8 mouse cellular contexts compared by ENCODE assay signal in the genomic region with DNA sequence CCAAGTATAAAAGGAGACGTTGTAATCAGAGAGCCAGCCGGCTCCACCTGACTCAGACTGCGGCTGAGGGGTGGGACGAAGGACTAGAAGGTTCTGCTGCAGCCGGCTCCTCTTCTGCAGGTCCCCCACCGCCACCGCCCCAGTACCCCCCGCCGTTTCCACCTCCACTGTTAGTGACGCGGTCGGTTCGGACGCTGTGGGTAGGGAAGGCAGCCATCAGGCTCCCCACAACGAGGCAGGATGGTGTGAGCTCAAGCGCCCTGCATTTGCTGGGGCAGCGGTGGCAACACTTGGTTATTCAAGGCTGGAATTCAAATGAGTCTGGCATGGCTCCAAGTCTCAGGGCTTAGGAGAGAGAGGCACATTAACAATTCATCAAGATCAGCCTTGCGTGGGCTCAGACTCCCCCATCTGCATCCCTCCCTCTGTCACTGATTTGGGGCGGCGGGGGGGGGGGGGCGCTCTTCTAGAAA.
A peak's percentile ranks its signal among the peaks of the same experiment; 100 is the strongest.
DNase-seq lines count a peak whose midpoint lies in the region; ATAC-seq lines count a peak whose summit lies in the region.

No protein-coding gene starts in this region.

- H3K9me3 ChIP-seq in heart, embryonic 11.5 days (replicated peaks; ENCODE audit: control insufficient read depth, low read length), result no peaks in the 10 kb centered on the region; the same call in 1 of the 2 replicates
- no peaks in the 10 kb centered on the region for H3K9me3 ChIP-seq in kidney, embryonic 15.5 days (replicated peaks)
- peaks cover 10% of the 10 kb centered on the region for H3K9me3 ChIP-seq in limb, embryonic 13.5 days
- H3K9me3 ChIP-seq in midbrain, embryonic 16.5 days (replicated peaks; ENCODE audit: control insufficient read depth, low read length, poor library complexity, severe bottlenecking), result no peaks in the 10 kb centered on the region

- DNase-seq in urinary bladder, postnatal 36 days (ENCODE audit: low spot score in 2 of 2), result peak; percentile 8 to 26
- DNase-seq in urinary bladder, postnatal 10 days (ENCODE audit: low spot score), result no peak
- peak; percentile 86 for DNase-seq in embryo, embryonic 11 days
- peak; percentile 80 for DNase-seq in telencephalon, adult 2 months (ENCODE audit: low read depth, low spot score)

- no peak overlapping the region for H3K27ac ChIP-seq in heart, embryonic 11.5 days (ENCODE audit: low read depth, low read length)
- H3K27ac ChIP-seq in kidney, embryonic 15.5 days, result peak overlapping the region; percentile 54; the same call in 1 of the 2 replicates
- peak overlapping the region; percentile 58; the same call in 1 of the 2 replicates for H3K27ac ChIP-seq in limb, embryonic 13.5 days
- H3K27ac ChIP-seq in midbrain, embryonic 16.5 days (ENCODE audit: low read length), result peak overlapping the region; percentile 98

- H3K9ac ChIP-seq in heart, embryonic 11.5 days (ENCODE audit: low read depth, low read length), result peak overlapping the region; percentile 66
- H3K9ac ChIP-seq in kidney, embryonic 15.5 days, result peak overlapping the region; percentile 43
- H3K9ac ChIP-seq in limb, embryonic 13.5 days, result peak overlapping the region; percentile 57; the same call in 1 of the 2 replicates
- peak overlapping the region; percentile 83 for H3K9ac ChIP-seq in midbrain, embryonic 16.5 days (ENCODE audit: low read depth, low read length)

- H3K4me1 ChIP-seq in heart, embryonic 11.5 days (ENCODE audit: control insufficient read depth, insufficient read depth, low read length), result peaks cover 5% of the 10 kb centered on the region
- peaks cover 20% of the 10 kb centered on the region for H3K4me1 ChIP-seq in kidney, embryonic 15.5 days
- H3K4me1 ChIP-seq in limb, embryonic 13.5 days, result peaks cover 10% of the 10 kb centered on the region
- peaks cover 26% of the 10 kb centered on the region for H3K4me1 ChIP-seq in midbrain, embryonic 16.5 days (ENCODE audit: control insufficient read depth, insufficient read depth, low read length)

- H3K27me3 ChIP-seq in heart, embryonic 11.5 days (ENCODE audit: control insufficient read depth, insufficient read depth, low read length), result peaks cover 8% of the 10 kb centered on the region
- no peaks in the 10 kb centered on the region for H3K27me3 ChIP-seq in kidney, embryonic 15.5 days
- H3K27me3 ChIP-seq in limb, embryonic 13.5 days, result peaks cover 5% of the 10 kb centered on the region
- no peaks in the 10 kb centered on the region for H3K27me3 ChIP-seq in midbrain, embryonic 16.5 days (ENCODE audit: control insufficient read depth, insufficient read depth, low read depth, low read length)

- peak overlapping the region; percentile 82 for H3K4me2 ChIP-seq in heart, embryonic 11.5 days
- H3K4me2 ChIP-seq in kidney, embryonic 15.5 days, result peak overlapping the region; percentile 91
- H3K4me2 ChIP-seq in limb, embryonic 13.5 days (replicated peaks), result peak overlapping the region; percentile 86
- peak overlapping the region; percentile 84 for H3K4me2 ChIP-seq in midbrain, embryonic 16.5 days (ENCODE audit: low read length)

- 1% methylated on average over 21 of the region's 21 CpGs for WGBS in heart, embryonic 11.5 days (ENCODE audit: insufficient replicate concordance)
- under 1% methylated on average over 21 of the region's 21 CpGs for WGBS in kidney, embryonic 15.5 days
- WGBS in limb, embryonic 13.5 days, result under 1% methylated on average over 21 of the region's 21 CpGs
- 0% methylated on average over 20 of the region's 21 CpGs for WGBS in midbrain, embryonic 16.5 days

- no peak; the same call in 1 of the 2 replicates for ATAC-seq in heart, embryonic 11.5 days (replicated peaks; ENCODE audit: insufficient number of reproducible peaks, low FRiP score, low TSS enrichment)
- peak; percentile 87 for ATAC-seq in kidney, embryonic 15.5 days (replicated peaks; ENCODE audit: low FRiP score)
- peak; percentile 81 for ATAC-seq in limb, embryonic 13.5 days (ENCODE audit: low FRiP score, low read depth)
- peak; percentile 88 for ATAC-seq in midbrain, embryonic 16.5 days

- no peaks in the 10 kb centered on the region for H3K36me3 ChIP-seq in heart, embryonic 11.5 days (ENCODE audit: control insufficient read depth, insufficient read depth, low read length)
- no peaks in the 10 kb centered on the region for H3K36me3 ChIP-seq in kidney, embryonic 15.5 days
- no peaks in the 10 kb centered on the region for H3K36me3 ChIP-seq in limb, embryonic 13.5 days
- no peaks in the 10 kb centered on the region for H3K36me3 ChIP-seq in midbrain, embryonic 16.5 days (ENCODE audit: control insufficient read depth, insufficient read depth, low read length)

- peak overlapping the region; percentile 47 for H3K4me3 ChIP-seq in heart, embryonic 11.5 days (ENCODE audit: low read depth, low read length)
- H3K4me3 ChIP-seq in kidney, embryonic 15.5 days (replicated peaks), result peak overlapping the region; percentile 45
- H3K4me3 ChIP-seq in limb, embryonic 13.5 days, result peak overlapping the region; percentile 45
- peak overlapping the region; percentile 52 for H3K4me3 ChIP-seq in midbrain, embryonic 16.5 days (ENCODE audit: low read depth, low read length)
